Mouse (Mus musculus): ENCODE measurements around the gene Pou1f1. TPM values are rescaled to one million over a fixed set of nuclear protein-coding genes. Genes with fewer than 3 reads are reported as not detected.

Gene Pou1f1
- polyA plus RNA-seq (2017; shearing (Covaris generic)) = not detected

GRCm38 (mm10) chr16:65520211-65520610 lies at the start of gene Pou1f1:
Gene Pou1f1 (plus strand): TSS chr16:65520511.

GRCm38 (mm10) chr16:65561963-65562863 lies 41.9 kb downstream of the Pou1f1 start, which contains the start of gene Chmp2b:
Gene Chmp2b (minus strand): TSS chr16:65562726.

Other genes with a start within 250 kb of the Pou1f1 start
- gene Chmp2b, start 42.2 kb downstream of the Pou1f1 start, polyA plus RNA-seq (2017; shearing (Covaris generic)) = 29.8 TPM

Measured in naive thymus-derived CD4-positive, alpha-beta T cell, adult 5 months (primary cell).